Mouse (Mus musculus): ENCODE measurements around the gene Nectin1.

- TF ChIP-seq CTCF (IDR thresholded peaks at IDR 0.05; ENCODE audit: low read depth) = no peak
- no peak for TF ChIP-seq EP300 (IDR thresholded peaks at IDR 0.05; ENCODE audit: low read depth)
Measured at GRCm38 (mm10) chr9:43757972-43758965, 14.5 kb downstream of the Nectin1 start.

Measured in liver, embryonic 14.5 days (tissue).